Mouse (Mus musculus): Measurements from ENCODE around the gene Gpr153. TPM values are rescaled to one million over a fixed set of nuclear protein-coding genes. Genes with fewer than 3 reads are reported as not detected.
"Not testable (repeated sequence)": the region's sequence is repeated elsewhere in the genome, so short reads cannot be mapped to it uniquely, and the experiment has no call there.

The Gpr153 gene
- 0.12 TPM in 1 of 2 replicates, not detected in the other for total RNA-seq (2017)

DNA sequence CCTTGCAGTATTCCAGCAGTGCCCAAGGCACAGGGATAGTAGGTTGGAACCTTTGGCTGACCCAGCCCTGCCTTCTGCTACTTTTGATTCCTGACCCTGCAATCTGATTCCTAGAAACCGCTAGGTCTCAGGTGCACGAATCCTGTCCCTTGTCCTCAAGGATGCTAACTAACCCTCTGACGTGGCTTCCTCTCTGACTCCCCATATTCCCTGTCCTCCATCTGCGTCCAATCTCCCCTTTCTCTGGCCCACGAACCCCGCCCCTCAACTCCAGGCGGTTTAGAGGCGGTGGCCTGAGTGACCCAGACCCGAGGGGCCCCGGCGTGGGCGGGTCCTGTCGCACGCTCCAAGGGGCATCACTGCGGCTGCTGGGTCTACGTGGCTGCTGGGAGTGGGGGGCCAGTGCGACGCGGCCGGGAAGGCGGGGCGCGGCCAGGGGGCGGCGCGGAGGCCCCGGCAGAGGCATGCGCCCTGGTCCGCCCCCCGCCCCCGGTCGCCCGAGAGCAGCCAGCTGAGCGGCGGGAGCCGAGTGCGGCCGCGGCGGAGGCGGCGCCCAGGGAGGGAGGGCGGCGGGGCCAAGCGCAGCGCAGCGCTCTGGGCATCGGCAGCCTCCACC is at the start of gene Gpr153:
Gene Gpr153 (plus strand): TSS at position 612 of the 616 bp plus-strand sequence.
- no peak for ATAC-seq (ENCODE audit: extremely low read depth, insufficient number of reproducible peaks, low FRiP score, poor library complexity, severe bottlenecking)

DNA sequence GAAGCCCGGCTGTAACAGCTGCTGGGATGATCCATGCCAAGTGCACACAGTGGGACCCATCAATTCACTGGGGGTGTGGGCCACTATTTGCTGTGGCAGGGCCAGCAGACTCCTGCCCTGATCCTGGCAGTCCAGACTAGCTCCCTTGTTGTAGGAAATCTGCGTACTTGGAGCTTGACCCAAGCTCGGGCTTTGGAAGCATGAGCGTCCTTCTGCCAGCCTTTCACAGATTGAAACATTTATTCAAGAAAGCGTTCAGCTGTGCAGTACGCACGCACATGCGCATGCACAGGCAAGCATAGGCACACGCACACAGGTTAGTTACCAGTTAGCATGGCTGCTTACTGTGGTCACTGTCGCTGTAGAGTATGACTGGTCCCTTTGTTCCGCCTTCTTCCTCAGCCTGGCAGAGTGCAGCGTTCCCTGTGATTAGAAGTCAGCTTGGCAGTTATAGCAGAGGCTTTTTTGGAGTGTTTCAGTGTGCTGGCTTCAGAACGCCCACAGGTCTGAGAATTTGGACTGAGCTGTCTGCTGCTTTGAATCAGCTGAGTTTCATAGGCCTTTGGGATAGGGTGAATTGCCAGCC is 47.0 kb upstream of the Gpr153 start:
- ATAC-seq (ENCODE audit: extremely low read depth, insufficient number of reproducible peaks, low FRiP score, poor library complexity, severe bottlenecking): no peak

DNA sequence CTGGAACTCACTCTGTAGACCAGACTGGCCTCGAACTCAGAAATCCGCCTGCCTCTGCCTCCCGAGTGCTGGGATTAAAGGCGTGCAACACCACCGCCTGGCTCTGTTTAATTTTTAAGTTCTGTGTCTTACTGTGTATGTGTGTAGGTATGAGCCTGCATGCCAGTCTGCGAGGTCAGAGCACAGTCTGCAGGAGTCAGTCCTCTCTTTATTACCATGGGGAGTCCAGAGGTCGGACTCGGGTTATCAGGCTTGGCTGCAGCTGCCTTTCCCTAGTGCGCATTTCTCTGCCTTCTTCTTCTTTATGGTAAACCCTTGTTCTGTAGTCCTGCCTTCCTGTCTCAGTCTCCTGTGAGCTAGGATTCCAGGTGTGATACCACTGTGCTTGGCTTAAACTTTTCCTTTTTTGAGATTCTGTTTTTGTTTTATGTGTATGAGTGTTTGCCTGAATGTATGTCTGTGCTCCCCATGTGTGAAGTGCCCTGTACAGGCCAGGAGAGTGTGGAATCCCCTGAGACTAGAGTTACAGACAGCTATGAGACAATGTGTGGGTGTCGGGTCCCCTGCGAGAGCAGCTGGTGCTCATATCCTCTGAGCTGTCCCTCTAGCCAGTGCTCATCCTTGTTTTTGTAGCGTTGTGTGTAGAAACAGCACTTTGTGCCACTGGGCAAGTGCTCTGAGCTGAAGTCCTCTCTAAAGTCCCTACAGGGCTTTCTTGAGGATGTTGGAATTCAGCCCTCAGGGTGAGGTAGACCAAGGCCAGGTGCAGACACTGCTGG is 46.1 kb upstream of the Gpr153 start:
- ATAC-seq (ENCODE audit: extremely low read depth, insufficient number of reproducible peaks, low FRiP score, poor library complexity, severe bottlenecking): no peak

DNA sequence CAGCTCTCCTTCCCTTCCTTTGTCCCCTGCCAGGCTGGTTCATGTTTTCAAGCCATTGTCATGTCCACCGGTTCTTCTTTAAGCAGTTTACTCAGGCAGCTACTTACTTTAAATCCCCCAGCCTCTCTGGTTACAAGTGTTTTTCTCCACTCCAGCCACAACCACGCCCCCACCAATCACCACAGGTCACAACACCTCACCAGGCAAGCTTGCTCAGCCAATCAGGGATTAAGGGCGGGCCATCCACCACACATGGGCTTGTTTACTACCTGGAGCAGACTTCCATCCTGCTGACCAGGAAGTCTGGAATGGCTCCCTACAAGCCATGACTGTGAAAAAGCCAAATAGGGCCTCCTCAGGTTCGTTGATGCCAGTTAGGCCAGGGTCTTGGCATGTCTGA is 43.7 kb upstream of the Gpr153 start:
- ATAC-seq (ENCODE audit: extremely low read depth, insufficient number of reproducible peaks, low FRiP score, poor library complexity, severe bottlenecking): not testable (repeated sequence)

DNA sequence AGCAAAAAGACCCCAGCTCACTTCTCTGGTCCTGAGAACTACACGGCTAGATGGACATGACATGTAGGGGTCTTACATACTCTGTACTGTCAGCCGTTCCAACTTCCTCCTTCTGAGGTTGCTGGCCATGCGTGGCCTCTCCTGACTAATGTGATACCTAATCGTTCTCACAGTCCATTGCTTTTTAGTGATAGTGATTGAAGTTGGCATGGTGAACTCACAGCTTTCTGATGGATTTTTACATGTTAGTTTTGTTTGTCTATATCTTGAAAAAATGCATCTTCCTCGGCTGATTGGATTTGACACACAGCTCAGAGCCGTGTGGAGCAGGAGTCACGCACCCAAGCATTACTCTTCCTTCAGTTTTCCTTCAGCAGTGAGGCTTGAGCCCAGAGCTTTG is 42.7 kb upstream of the Gpr153 start:
- ATAC-seq (ENCODE audit: extremely low read depth, insufficient number of reproducible peaks, low FRiP score, poor library complexity, severe bottlenecking): no peak

DNA sequence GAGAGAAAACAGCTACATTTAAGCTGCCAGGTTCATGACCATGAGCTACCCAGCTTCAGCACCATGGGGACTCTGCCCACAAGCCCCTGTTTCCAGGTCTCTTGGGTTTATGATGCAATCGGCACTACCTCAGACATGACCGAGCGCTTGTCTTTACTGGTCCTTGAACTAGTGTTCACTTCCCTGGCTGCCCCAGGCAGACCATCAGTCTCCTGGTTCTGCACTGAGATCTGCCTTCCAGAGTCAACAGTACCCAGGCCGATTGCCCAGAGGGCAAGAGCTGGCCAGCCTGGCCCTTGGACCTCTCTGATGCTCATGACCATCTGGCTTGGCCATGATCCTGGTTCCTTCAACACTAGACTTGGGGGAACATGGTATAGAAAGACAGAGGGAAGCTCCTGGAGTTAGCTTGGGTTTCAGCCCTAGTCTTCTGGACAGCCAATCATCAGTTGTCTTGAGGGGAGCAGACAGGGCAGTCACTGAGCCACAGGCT is 41.6 kb upstream of the Gpr153 start:
- no peak for ATAC-seq (ENCODE audit: extremely low read depth, insufficient number of reproducible peaks, low FRiP score, poor library complexity, severe bottlenecking)

DNA sequence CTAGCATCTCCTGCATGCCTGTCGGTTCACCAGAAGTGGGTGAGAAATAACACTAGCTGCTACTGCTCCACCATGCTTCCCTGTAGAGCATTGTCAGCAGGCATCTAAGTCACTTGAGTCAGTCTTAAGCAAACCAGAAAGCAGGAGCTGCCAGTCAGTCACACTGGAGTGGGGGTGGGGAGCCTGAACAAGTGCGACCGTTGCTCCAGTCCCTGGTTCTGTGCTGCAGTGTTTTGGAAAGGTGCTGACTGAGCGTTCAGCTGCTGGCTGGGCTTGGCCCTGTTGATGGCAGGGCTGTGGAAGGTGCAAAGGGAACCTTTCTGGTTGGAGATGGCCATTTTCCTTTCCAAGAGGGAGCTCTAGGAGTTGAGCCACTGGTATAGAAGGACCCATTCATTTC is 34.1 kb upstream of the Gpr153 start:
- ATAC-seq (ENCODE audit: extremely low read depth, insufficient number of reproducible peaks, low FRiP score, poor library complexity, severe bottlenecking): no peak

DNA sequence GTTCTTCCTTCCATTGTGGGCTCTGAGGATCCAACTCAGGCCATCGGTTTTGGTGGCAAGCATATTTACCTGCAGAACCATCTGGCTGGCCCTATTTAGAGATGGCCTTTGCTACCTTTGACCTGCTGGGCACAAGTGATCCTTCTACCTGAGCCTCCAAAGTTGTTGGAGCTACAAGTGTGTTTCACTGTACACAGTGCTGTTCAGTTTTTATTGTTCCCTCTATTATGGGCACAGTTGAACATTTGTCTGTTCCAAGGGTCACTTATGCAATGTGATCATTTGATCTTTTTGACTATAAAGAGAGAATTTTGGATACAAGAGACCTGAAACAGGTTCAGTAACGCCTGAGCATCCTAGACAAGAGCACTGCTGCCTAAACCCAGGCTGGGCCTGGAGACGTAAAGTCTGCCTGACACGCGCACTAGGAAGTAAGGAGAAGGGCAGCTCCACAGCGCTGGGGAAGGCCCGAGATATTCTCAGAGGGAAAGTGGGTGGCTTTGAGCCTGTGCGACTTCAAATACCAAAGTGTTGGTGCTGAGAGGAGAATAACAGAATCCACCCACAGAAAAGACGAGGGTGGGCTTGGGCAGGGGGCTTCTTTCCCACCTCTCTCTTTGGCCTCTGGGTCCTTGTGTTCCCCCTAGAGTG is 30.7 kb upstream of the Gpr153 start:
- ATAC-seq (ENCODE audit: extremely low read depth, insufficient number of reproducible peaks, low FRiP score, poor library complexity, severe bottlenecking): no peak

DNA sequence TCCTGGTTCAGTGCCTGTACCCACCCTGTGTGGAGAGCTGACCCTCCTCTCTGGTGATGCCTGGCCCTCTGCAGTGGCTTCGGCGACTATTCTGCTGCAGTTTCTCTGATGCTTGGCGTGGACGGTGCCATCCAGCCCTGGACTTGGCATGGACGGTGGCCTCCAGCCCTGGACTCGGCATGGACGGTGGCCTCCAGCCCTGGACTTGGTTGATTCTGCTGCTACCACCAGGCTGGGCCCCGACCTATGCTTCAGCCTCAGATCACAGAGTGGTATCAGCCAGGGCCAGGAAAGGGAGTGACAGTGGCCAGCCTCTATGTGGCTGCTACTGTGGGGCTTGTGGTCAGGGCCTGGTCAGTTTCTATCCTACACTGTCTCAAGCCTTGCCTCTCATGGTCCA is 30.1 kb upstream of the Gpr153 start:
- no peak for ATAC-seq (ENCODE audit: extremely low read depth, insufficient number of reproducible peaks, low FRiP score, poor library complexity, severe bottlenecking)

DNA sequence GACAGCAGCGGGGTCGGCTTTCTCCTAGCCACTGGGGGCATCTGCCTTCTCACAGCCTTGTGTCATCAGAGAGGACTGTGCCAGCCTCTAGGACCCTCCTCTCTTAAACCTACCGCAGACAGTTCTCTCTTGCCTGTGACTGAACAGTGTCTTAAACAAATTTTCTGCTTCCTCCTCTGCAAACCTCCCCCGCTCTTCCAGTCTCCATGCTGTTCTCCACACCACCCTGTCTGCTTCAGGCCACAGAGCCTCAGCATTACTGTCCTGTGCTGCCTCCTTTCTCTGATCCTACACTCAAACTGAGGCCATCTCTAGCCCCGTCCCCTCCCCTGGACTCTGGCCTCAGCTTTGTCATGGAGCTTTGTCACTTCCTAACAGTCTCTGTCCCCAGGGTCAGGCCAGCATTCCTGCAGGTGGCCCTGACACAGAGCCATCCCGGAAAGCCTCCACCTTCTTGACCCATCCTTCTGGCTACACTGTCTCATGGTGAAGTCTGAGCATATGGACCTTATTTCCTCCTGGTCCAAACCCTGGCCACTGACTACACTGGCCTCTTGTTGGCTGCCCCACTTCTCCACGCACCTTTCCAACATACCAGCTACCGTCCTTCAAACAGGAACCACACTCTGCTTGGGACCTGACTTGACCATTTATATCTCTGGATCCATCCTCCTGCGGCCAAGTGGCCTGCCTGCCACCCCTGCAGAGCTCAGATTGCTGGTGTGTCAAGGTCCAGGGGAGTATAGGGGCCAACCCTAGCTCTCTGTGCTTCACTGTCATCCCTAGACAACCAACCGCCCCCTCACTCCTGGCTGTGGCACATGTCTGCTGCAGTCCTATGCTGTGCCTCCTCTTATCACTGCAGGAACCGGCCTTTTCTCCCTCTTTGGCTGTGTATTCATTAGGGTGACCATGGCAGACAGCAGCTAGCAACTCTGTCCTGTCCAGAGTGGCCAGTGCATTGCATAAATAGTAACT is 29.2 kb upstream of the Gpr153 start:
- no peak for ATAC-seq (ENCODE audit: extremely low read depth, insufficient number of reproducible peaks, low FRiP score, poor library complexity, severe bottlenecking)

DNA sequence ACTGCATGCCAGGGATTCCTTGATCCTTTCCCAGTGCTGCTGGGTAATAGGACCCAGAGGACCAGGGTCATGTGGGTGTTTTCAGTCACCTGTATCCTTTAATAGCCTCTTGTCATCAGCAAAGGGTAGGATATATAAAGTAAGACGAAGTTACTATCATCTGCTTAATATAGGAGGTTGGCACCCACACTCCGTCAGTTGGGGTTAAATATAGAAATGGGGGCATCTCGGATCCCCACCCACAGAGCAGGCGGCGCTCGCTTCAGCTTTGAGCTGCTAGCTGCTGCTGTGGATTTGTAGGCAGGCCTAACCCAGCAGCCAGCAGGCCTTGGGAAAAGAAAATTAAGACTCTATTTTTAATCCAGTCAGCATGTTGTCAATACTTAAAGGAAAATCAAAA is 28.0 kb upstream of the Gpr153 start:
- ATAC-seq (ENCODE audit: extremely low read depth, insufficient number of reproducible peaks, low FRiP score, poor library complexity, severe bottlenecking): no peak

DNA sequence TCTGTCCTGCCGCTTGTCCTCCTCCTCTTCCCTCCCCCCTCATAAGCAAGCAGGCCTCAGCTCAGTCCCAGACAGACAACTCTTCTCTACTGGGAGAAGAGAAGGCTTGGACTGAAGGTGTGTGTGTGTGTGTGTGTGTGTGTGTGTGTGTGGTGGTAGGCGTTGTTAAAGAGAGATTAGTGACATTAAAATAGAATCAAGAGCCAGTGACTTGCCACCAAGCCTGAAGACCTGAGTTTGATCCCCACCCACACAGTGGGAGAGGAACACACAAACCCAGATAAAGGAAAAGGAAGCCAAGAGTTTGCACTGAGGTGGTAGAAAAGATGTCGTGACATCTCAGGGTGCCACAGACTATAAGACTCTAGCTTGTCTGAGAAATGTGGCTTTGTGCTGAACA is 26.8 kb upstream of the Gpr153 start:
- no peak for ATAC-seq (ENCODE audit: extremely low read depth, insufficient number of reproducible peaks, low FRiP score, poor library complexity, severe bottlenecking)

DNA sequence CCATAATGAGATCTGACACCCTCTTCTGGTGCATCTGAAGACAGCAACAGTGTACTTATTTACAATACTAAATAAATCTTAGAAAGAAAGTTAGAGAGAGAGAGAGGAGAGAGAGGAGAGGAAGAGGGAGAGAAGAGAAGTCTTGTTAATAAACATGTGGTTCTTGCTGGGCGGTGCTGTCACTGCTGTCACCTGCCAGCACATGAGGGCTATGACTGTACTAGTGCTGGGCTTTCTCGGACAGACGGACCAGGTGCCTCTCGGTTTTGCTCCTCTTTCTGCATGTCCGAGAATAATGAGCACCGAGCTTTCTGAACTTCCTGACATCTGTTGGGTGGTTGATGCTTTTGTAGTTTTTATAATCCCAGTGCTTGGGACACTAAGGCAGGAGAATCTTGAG is 23.4 kb upstream of the Gpr153 start:
- ATAC-seq (ENCODE audit: extremely low read depth, insufficient number of reproducible peaks, low FRiP score, poor library complexity, severe bottlenecking): no peak

DNA sequence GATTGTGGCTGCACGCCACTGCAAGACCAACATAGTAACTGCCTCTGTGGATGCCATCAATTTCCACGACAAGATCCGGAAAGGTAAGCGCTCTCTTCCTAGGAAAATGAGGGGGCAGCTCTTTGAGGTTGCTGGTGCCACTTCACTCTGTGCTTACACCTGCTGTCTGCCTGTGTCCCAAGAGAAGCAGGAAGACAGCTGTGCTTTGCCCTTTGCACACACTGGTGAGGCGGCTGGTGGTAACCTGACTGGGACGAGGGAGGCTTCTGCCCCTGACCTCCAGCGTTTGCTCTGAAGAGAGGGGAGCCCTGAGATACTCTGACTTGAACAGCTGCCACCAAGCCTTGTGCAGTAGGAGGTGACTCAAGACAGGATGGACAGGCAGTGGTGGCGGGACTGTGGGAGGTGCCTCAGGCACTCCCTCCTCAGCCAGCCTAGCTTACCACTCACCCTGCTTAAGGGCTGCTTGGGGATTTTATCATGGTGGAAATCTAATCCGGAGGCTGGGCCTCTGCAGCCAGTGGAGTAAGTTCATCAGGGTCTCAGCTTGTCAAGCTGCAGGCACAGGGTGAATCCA is 20.8 kb upstream of the Gpr153 start:
- no peak for ATAC-seq (ENCODE audit: extremely low read depth, insufficient number of reproducible peaks, low FRiP score, poor library complexity, severe bottlenecking)

DNA sequence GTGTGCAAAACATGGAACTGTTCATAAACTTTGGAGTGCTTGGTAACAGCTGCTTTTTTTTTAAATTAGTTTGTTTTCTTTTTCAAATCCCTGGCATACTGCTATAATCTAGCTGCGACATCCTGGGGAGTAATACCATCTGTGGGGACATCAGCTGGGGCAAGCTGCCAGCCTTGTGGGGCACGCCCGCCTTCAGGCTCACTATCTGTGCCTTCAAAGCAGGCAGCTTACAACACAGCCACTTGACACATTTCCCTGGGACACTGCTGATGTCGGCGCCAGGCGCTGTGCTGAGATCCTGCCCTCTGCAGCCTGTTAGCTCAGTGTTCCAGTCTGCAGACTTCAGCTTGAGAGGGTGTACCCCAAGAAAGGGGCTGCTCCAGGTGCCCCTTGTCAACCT is 17.0 kb upstream of the Gpr153 start:
- ATAC-seq (ENCODE audit: extremely low read depth, insufficient number of reproducible peaks, low FRiP score, poor library complexity, severe bottlenecking): no peak

DNA sequence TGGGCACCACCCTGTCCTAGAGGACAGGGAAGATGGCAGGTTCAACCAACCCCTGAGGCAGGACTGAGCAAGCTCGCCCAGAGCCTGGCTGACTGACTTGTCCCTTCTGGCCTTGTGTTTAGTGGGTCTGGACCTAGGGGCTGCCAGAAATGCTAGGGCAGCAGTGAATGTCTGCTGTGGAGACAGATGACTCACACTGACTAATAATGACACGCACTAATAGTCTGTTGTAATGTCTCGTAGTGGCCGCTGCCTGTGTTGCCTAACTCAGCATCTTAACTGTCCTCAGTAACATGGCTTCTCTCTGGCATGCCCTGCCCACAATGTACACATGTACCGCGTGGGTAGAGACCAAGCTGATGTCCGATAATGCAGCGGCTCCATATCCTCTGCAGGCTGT is 13.6 kb upstream of the Gpr153 start:
- ATAC-seq (ENCODE audit: extremely low read depth, insufficient number of reproducible peaks, low FRiP score, poor library complexity, severe bottlenecking): no peak

DNA sequence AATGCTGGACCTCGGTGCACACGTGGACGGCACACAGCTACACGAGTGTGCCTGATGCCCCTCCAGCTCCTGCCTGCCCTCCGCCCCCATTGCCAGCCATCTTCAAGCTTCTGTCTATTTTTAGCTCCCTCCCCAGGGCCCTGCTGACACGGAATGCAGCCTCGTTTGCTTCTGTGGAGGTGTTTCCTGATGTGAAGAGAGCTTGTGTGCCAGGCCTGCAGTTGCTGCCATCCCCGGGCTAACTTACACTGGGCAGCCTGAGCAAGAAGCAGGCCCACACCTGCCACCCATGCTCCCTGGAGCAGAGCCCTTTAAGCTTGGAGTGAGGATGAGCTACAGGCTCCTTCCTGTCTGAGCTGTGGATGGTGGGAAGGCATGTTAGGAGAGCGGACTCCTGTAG is 11.8 kb upstream of the Gpr153 start:
- no peak for ATAC-seq (ENCODE audit: extremely low read depth, insufficient number of reproducible peaks, low FRiP score, poor library complexity, severe bottlenecking)

DNA sequence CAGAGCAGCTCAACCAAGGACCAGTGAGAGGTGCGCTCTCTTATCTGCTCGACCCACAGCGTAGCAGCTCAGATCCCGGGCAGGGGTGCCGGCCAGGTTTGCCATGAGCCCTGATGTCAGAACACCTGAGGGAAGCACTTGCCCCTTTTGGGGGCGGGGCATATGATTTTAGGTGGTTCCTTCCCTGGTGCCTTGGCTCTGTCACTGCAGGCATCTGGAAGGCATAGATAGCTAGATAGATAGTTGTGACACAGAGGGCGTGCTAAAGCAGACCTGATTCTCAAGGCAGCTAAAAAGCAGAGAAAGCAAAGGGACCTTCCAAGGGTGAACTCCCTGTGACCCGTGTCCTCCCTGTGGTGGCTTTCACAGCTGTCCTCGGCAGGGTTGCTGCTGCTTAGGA is 10.9 kb upstream of the Gpr153 start:
- ATAC-seq (ENCODE audit: extremely low read depth, insufficient number of reproducible peaks, low FRiP score, poor library complexity, severe bottlenecking): no peak

All from neutrophil, adult 5-6 weeks (primary cell).